Mouse (Mus musculus) forebrain, embryonic 11.5 days (tissue): ENCODE measurements at regions not wholly inside any gene's neighbourhood (a gene's known extent, or its start where the extent isn't known, plus 50 kb on each side); places are given as distances from the start of the nearest gene placed in this dataset.

Experiments used
- ATAC-seq: fragments of 200-750 bp; cut with Nextera tagmentation; replicated peaks from 2 replicates; pipeline ENCODE4 v1.8.0; 2017; ENCODE audit warnings: moderate TSS enrichment; ENCODE audit not compliant: low FRiP score
- DNase-seq: peaks from one replicate; pipeline ENCODE4 v3.0.0-alpha.2; 2017; ENCODE audit warnings: low spot score
- H3K27ac ChIP-seq: fragments of 300-500 bp; sonication (generic); 2 replicates; pipeline ENCODE4 v1.5.1; 2014; ENCODE audit warnings: low read depth, low read length
- H3K27me3 ChIP-seq: fragments of 300-500 bp; sonication (generic); 2 replicates; pipeline ENCODE4 v1.6.1; 2014; ENCODE audit warnings: mild to moderate bottlenecking, low read length, mixed read lengths; ENCODE audit not compliant: control insufficient read depth, insufficient read depth
- H3K36me3 ChIP-seq: fragments of 300-500 bp; sonication (generic); 2 replicates; pipeline ENCODE4 v1.6.1; 2014; ENCODE audit warnings: mild to moderate bottlenecking, low read length, moderate library complexity, mixed read lengths; ENCODE audit not compliant: control insufficient read depth, insufficient read depth
- H3K4me1 ChIP-seq: fragments of 300-500 bp; sonication (generic); replicated peaks from 2 replicates; pipeline ENCODE4 v1.6.1; 2014; ENCODE audit warnings: low read length, mixed read lengths; ENCODE audit not compliant: control insufficient read depth, insufficient read depth
- H3K4me2 ChIP-seq: fragments of 300-500 bp; sonication (generic); 2 replicates; pipeline ENCODE4 v1.6.1; 2014; ENCODE audit warnings: low read depth, mild to moderate bottlenecking, low read length, moderate library complexity, mixed read lengths; ENCODE audit not compliant: severe bottlenecking
- H3K4me3 ChIP-seq: fragments of 300-500 bp; sonication (generic); 2 replicates; pipeline ENCODE4 v1.5.1; 2014; ENCODE audit warnings: low read depth, low read length
- H3K9ac ChIP-seq: fragments of 300-500 bp; sonication (generic); 2 replicates; pipeline ENCODE4 v1.6.1; 2014; ENCODE audit warnings: low read length
- H3K9me3 ChIP-seq: fragments of 300-500 bp; sonication (generic); 2 replicates; pipeline ENCODE4 v1.6.1; 2016; ENCODE audit warnings: low read length, mixed read lengths; ENCODE audit not compliant: control insufficient read depth
- WGBS: fragments of 180-500 bp; shearing (Covaris S2); extraction: QIAGEN DNeasy Blood & Tissue Kit; methylation state at CpG from one replicate; pipeline ENCODE4 v1.1.7; 2014; 5-methylcytosine and 5-hydroxymethylcytosine counted together

- Histone ChIP-seq H3K4me2 (no peak overlapping the region), H3K4me3 (no peak overlapping the region), H3K4me1 (no peaks in the 10 kb centered on the region), H3K27ac (no peak overlapping the region), H3K36me3 (no peaks in the 10 kb centered on the region), H3K9me3 (no peaks in the 10 kb centered on the region), H3K27me3 (no peaks in the 10 kb centered on the region), H3K9ac (no peak overlapping the region)
- ATAC-seq: no peak
- no peak for DNase-seq
- 93% methylated on average over 5 of the region's 5 CpGs for WGBS
These were observed 882.3 kb downstream of the Gsdmc2 start for GRCm38 (mm10) chr15:62962681-62963080.

- WGBS: 80% methylated on average over 1 of the region's 1 CpGs
- Histone ChIP-seq H3K4me3 (no peak overlapping the region), H3K9ac (no peak overlapping the region), H3K9me3 (no peaks in the 10 kb centered on the region), H3K36me3 (no peaks in the 10 kb centered on the region), H3K4me2 (no peak overlapping the region), H3K4me1 (no peaks in the 10 kb centered on the region), H3K27me3 (no peaks in the 10 kb centered on the region), H3K27ac (no peak overlapping the region)
- DNase-seq (no peak), ATAC-seq (no peak)
These were observed 884.4 kb downstream of the Gsdmc2 start for GRCm38 (mm10) chr15:62960623-62961022.

GRCm38 (mm10) chr15:62958506-62959330, 886.3 kb downstream of the Gsdmc2 start:
- 87% methylated on average over 2 of the region's 2 CpGs for WGBS
- ATAC-seq (no peak), DNase-seq (no peak)
- no peaks in the 10 kb centered on the region for H3K9me3 ChIP-seq
- no peak overlapping the region for H3K4me3 ChIP-seq
- H3K4me1 ChIP-seq: no peaks in the 10 kb centered on the region
- H3K36me3 ChIP-seq: no peaks in the 10 kb centered on the region
- no peak overlapping the region for H3K27ac ChIP-seq
- no peaks in the 10 kb centered on the region for H3K27me3 ChIP-seq
- H3K9ac ChIP-seq: no peak overlapping the region
- H3K4me2 ChIP-seq: no peak overlapping the region

DNA sequence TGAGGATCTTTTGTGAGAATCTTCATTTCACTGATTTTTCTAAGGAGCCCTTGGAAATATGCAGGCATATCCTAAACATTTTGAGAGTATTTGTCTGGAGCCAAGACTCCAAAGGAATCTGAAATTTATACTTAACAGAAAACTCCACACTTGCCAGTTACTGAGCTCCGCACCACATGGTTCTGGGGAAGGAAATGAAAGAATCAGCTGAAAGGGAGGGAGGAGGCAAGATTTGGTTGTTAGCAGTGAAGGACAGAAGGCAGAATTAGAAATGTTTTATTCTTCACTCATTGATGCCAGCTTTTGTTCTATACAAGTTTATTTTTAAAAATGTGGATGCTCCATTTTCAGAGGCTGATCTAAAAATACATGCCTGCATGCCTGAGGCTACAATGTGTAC, 890.1 kb downstream of the Gsdmc2 start:
- Histone ChIP-seq H3K4me1 (no peaks in the 10 kb centered on the region), H3K36me3 (no peaks in the 10 kb centered on the region), H3K9me3 (no peaks in the 10 kb centered on the region), H3K4me2 (no peak overlapping the region), H3K9ac (no peak overlapping the region), H3K4me3 (no peak overlapping the region), H3K27me3 (no peaks in the 10 kb centered on the region), H3K27ac (no peak overlapping the region)
- DNase-seq (no peak), ATAC-seq (no peak)
- WGBS: 74% methylated on average over 1 of the region's 1 CpGs

- ATAC-seq (no peak), DNase-seq (no peak)
- 69% methylated on average over 9 of the region's 9 CpGs for WGBS
- Histone ChIP-seq H3K4me1 (no peaks in the 10 kb centered on the region), H3K27ac (no peak overlapping the region), H3K9ac (no peak overlapping the region), H3K36me3 (no peaks in the 10 kb centered on the region), H3K27me3 (no peaks in the 10 kb centered on the region), H3K4me3 (no peak overlapping the region), H3K4me2 (no peak overlapping the region), H3K9me3 (no peaks in the 10 kb centered on the region)
These were observed 890.6 kb downstream of the Gsdmc2 start for GRCm38 (mm10) chr15:62954322-62954820.

DNA sequence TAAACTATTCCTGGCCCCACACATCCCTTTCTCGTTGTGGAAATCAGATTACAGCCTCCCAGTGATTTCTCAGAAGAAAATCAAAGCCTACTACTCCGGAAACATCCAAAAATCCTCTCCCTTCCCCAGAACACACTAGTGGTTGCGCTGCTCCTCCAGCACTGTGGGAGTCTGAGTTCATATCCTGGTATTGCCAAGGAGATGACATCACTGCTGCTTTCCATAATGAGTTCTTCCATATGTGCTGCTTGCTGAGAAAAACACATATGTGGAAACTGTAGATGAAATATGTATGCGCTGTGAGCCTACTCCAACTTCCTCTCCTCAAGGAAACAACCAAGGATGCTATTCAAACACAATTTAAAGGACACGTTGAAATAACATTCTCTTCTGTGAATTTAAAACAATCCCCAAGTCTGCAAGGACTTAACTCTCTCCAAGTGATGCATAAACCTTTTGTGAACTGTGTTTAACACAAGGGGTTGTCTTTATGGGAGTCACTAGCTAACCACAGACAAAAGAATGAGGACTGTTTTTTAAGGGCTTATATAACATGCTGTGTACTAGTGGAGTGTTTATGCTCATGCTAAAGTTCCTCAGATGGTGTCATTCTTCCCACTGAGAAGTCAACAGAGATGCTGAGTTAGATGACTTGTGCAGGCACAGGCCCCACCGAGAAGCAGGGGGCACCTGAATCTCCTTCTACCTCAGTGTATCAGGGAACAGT, 891.6 kb downstream of the Gsdmc2 start:
- ATAC-seq (no peak), DNase-seq (no peak)
- Histone ChIP-seq H3K27ac (no peak overlapping the region), H3K36me3 (no peaks in the 10 kb centered on the region), H3K9me3 (no peaks in the 10 kb centered on the region), H3K27me3 (no peaks in the 10 kb centered on the region), H3K4me1 (no peaks in the 10 kb centered on the region), H3K4me2 (no peak overlapping the region), H3K9ac (no peak overlapping the region), H3K4me3 (no peak overlapping the region)
- 83% methylated on average over 6 of the region's 6 CpGs for WGBS

- WGBS: 52% methylated on average over 5 of the region's 5 CpGs
- Histone ChIP-seq H3K36me3 (no peaks in the 10 kb centered on the region), H3K4me2 (no peak overlapping the region), H3K27me3 (no peaks in the 10 kb centered on the region), H3K9ac (no peak overlapping the region), H3K4me3 (no peak overlapping the region), H3K9me3 (no peaks in the 10 kb centered on the region), H3K4me1 (no peaks in the 10 kb centered on the region), H3K27ac (no peak overlapping the region)
- ATAC-seq: no peak
- DNase-seq: no peak
These were observed 892.3 kb downstream of the Gsdmc2 start for GRCm38 (mm10) chr15:62952487-62953214.

DNA sequence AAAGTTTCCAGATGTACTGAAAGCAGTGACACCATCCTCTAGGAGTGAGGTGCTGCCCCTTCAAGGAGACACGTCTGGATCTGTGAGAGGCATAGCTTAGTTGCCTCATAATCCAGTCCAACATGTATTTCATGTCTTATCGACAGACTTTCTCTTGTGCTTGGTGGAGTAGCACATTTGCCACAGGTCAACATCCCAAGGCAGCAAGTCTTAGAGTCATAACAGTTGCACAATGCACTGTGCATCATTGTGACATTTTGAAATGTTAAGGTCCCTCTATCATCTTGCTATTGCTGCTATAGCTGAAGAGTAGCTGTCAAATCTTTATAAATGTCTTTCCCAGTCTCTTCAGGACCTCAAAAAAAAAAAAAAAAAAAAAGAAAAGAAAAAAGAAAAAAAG, 905.6 kb downstream of the Gsdmc2 start:
- no peak for ATAC-seq
- 85% methylated on average over 2 of the region's 2 CpGs for WGBS
- no peak overlapping the region for H3K4me2 ChIP-seq
- no peak overlapping the region for H3K9ac ChIP-seq
- no peaks in the 10 kb centered on the region for H3K27me3 ChIP-seq
- H3K36me3 ChIP-seq: no peaks in the 10 kb centered on the region
- no peaks in the 10 kb centered on the region for H3K9me3 ChIP-seq
- H3K4me3 ChIP-seq: no peak overlapping the region
- H3K27ac ChIP-seq: no peak overlapping the region
- no peaks in the 10 kb centered on the region for H3K4me1 ChIP-seq
- no peak for DNase-seq
